Mouse (Mus musculus): ENCODE measurements around the gene Rnls.

DNA sequence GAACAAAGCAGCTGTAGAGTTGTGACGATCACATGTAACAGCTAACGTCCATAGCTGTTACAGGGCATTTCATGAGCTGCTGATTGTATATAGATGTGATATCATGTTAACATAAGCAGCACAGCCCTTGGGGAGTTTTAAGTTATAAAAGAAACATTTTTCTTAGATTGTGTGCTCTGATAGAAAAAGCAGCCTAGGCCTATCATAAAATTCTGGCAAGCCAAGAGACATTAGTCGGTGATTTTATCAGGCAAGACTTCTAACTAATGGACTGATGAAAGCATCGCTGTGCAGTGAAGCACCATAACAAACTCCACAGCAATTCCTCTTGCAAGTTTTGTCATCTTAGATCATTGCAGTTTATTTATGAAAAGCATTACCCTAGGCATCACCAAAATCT is 190.9 kb downstream of the Rnls start:
- TF ChIP-seq POLR2A (IDR thresholded peaks at IDR 0.05; ENCODE audit: insufficient read depth, low read depth, low read length) (no peak), CTCF (IDR thresholded peaks at IDR 0.05; ENCODE audit: insufficient read depth, low read depth, low read length) (no peak)

Measured in olfactory bulb, adult 2 months (tissue).